9 mouse cellular contexts compared by ENCODE assay signal in the genomic region with DNA sequence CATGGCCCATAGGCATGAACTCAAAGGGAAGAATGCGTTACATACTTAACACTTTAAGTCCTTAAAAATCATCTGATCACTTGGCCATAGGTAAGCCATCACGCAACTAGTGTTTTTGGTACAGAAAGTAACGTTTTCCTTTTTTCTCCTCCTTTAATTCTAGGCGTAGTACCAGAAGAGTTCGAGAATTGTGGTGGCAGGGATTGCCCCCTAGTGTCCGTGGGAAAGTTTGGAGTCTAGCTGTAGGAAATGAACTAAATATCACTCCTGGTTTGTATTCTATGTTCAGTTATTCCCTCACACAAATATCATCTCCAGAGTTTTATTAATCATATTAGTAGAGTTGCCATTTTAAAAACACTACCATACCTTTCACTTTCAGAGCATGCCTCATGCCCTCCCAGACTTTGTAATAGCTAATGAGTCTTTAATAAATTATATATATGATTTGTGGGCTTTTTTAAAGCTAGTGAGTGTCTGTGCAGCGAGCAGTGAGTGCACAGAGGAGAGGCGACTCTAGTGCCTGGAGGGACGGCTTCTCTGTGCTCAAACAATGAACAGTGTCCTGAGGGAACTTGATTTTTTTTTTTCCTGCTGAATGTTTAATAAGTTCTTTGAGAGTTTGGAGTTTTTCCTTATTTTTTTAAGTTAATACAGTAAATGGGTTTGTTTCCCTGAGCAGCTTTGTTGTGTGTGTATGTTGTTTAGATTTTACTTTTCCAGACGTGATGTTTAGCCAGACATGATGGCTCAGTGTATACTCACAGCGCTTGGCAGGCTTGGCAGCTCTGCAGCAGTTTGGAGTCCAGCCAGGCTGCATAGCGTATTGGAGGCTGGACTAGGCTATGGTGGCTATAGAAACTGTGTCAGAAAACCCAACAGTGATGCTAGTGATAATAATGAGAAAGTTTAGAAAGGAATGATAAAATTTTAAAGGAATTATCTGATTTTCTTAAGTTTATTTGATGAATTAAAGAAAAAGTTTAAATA. TPM values are rescaled to one million over a fixed set of nuclear protein-coding genes. Genes with fewer than 3 reads are reported as not detected.
DNase-seq lines count a peak whose midpoint lies in the region; ATAC-seq and TF ChIP-seq lines count a peak whose summit lies in the region.
"Had no signal": no experiment of that assay in that cellular context is flagged by ENCODE, and none has a peak within 500 bp of the region (broad histone marks: within the 10 kb centered on the region; RNA-seq: fewer than 3 reads in every experiment).

No protein-coding gene starts in this region.

- H3K9me3 ChIP-seq in forebrain, embryonic 13.5 days (replicated peaks): no peaks in the 10 kb centered on the region
- no peaks in the 10 kb centered on the region for H3K9me3 ChIP-seq in forebrain, embryonic 12.5 days

- H3K36me3 ChIP-seq in forebrain, embryonic 13.5 days (ENCODE audit: poor library complexity, severe bottlenecking): 0 out of 2 replicates have a peak, but pooled peaks cover 9% of the 10 kb centered on the region
- no peaks in the 10 kb centered on the region for H3K36me3 ChIP-seq in forebrain, embryonic 12.5 days (replicated peaks)

- peaks cover 4% of the 10 kb centered on the region; the same call in 1 of the 2 replicates for H3K4me1 ChIP-seq in forebrain, embryonic 13.5 days
- no peaks in the 10 kb centered on the region for H3K4me1 ChIP-seq in forebrain, embryonic 12.5 days

- no peak overlapping the region for H3K27ac ChIP-seq in forebrain, embryonic 13.5 days
- no peak overlapping the region for H3K27ac ChIP-seq in forebrain, embryonic 12.5 days
- no peak overlapping the region for H3K27ac ChIP-seq in left cerebral cortex, adult 2 months
- H3K27ac ChIP-seq: liver, embryonic 14.5 days had no signal

- H3K27me3 ChIP-seq in forebrain, embryonic 13.5 days: no peaks in the 10 kb centered on the region
- H3K27me3 ChIP-seq in forebrain, embryonic 12.5 days: no peaks in the 10 kb centered on the region

- ATAC-seq in forebrain, embryonic 13.5 days: peak; percentile 86
- ATAC-seq in forebrain, embryonic 12.5 days (ENCODE audit: low FRiP score): no peak; the same call in 1 of the 2 replicates
- no peak for ATAC-seq in megakaryocyte-erythroid progenitor cell, adult 5-6 weeks (replicated peaks; ENCODE audit: low FRiP score, low TSS enrichment, poor library complexity, severe bottlenecking)

- no peak overlapping the region for H3K4me3 ChIP-seq in forebrain, embryonic 13.5 days
- H3K4me3 ChIP-seq in forebrain, embryonic 12.5 days (replicated peaks): no peak overlapping the region
- H3K4me3 ChIP-seq in left cerebral cortex, adult 2 months: no peak overlapping the region

- 65% methylated on average over 12 of the region's 12 CpGs for WGBS in forebrain, embryonic 13.5 days
- 78% methylated on average over 12 of the region's 12 CpGs for WGBS in forebrain, embryonic 12.5 days

- no peak for DNase-seq in left cerebral cortex, adult 2 months (ENCODE audit: extremely low spot score in 1 of 2, low spot score in 2 of 2)
- no peak for DNase-seq in left cerebral cortex, postnatal 25 days (ENCODE audit: low spot score in 2 of 2)
- peak; percentile 83 for DNase-seq in NIH3T3 (ENCODE audit: low read depth)
- DNase-seq in heart, postnatal 4 days: peak; percentile 50
- DNase-seq in layer of hippocampus, adult 11-12 months (ENCODE audit: low spot score): no peak

- TF ChIP-seq CTCF in left cerebral cortex, adult 2 months (IDR thresholded peaks at IDR 0.05): peak; percentile 42

- intact Hi-C loops in left cerebral cortex, adult 2 months (cut with DNase I): no loop called here
- intact Hi-C loops in left cerebral cortex, postnatal 25 days (cut with DNase I): no loop called here

- H3K9ac ChIP-seq in forebrain, embryonic 13.5 days: no peak overlapping the region
- H3K9ac ChIP-seq in forebrain, embryonic 12.5 days: no peak overlapping the region
- H3K9ac ChIP-seq: liver, embryonic 14.5 days had no signal

- H3K4me2 ChIP-seq in forebrain, embryonic 13.5 days: no peak overlapping the region
- no peak overlapping the region for H3K4me2 ChIP-seq in forebrain, embryonic 12.5 days

RNA-seq across cellular contexts. Expression of a gene that starts 29.3 kb away (rescaled TPM):
- polyA plus RNA-seq in forebrain, embryonic 13.5 days (2015; fragmentation: Nextera tagmentation; extraction: Ambion mirVana): 51.5 and 54.6 TPM in 2 replicates
- 89.0 and 90.0 TPM in 2 replicates for polyA plus RNA-seq in forebrain, embryonic 12.5 days (2016; fragmentation: Nextera tagmentation; extraction: Ambion mirVana)
- total RNA-seq in left cerebral cortex, adult 2 months (2021): 1 to 10 TPM; 4.7 to 5.3 TPM
- 1 to 10 TPM; 4.1 to 4.8 TPM for total RNA-seq in left cerebral cortex, postnatal 25 days (2021)
- total RNA-seq in heart, postnatal 4 days (2021): 10 to 100 TPM; 23.0 to 25.2 TPM
- 61.1 and 73.1 TPM in 2 replicates for total RNA-seq in megakaryocyte-erythroid progenitor cell, adult 5-6 weeks (2014; fragmentation: Nextera tagmentation)
- total RNA-seq in megakaryocyte-erythroid progenitor cell, adult 5-6 weeks (2017): 77.3 and 82.1 TPM in 2 replicates

Comparison
In these comparisons a context has a peak if more than half of its experiments do, and no peak if none do; other contexts are left out.
1. DNase-seq: peak in NIH3T3 (single experiment) and heart, postnatal 4 days (single experiment); none in left cerebral cortex, adult 2 months (0 of 2), left cerebral cortex, postnatal 25 days (0 of 2) and layer of hippocampus, adult 11-12 months (single experiment).